Mouse (Mus musculus) bone marrow, adult 2 months (tissue): ENCODE data around the gene Mapkapk3. TPM values are rescaled to one million over a fixed set of nuclear protein-coding genes. Genes with fewer than 3 reads are reported as not detected.

ENCODE experiments used
- H3K27ac ChIP-seq: fragments of 200-500 bp; 2 replicates; pipeline ENCODE4 v1.5.1; 2012; ENCODE audit warnings: low read depth, mild to moderate bottlenecking, control low read depth, inconsistent platforms, low read length; ENCODE audit not compliant: control insufficient read depth, poor library complexity, insufficient read depth
- H3K4me1 ChIP-seq: fragments of 200-500 bp; 2 replicates; pipeline ENCODE4 v1.6.1; 2011; ENCODE audit warnings: low read length; ENCODE audit not compliant: control insufficient read depth, insufficient read depth
- H3K4me3 ChIP-seq: fragments of 200-500 bp; replicated peaks from 2 replicates; pipeline ENCODE3; 2011; ENCODE audit warnings: mild to moderate bottlenecking, low read depth, low read length, control low read depth; ENCODE audit not compliant: control insufficient read depth
- CTCF ChIP-seq: fragments of 200-500 bp; IDR thresholded peaks from 2 replicates; pipeline ENCODE4 v1.5.1; 2011; ENCODE audit warnings: low read length, control low read depth; ENCODE audit not compliant: control insufficient read depth, insufficient read depth
- POLR2A ChIP-seq: fragments of 200-500 bp; IDR thresholded peaks from 2 replicates; pipeline ENCODE4 v1.6.1; 2011; ENCODE audit warnings: low read depth, mild to moderate bottlenecking, control low read depth, low read length, borderline replicate concordance; ENCODE audit not compliant: control insufficient read depth
- WGBS: fragments of 180-500 bp; shearing (Covaris S2); methylation state at CpG from one replicate; pipeline ENCODE4 v1.1.7; 2018; 5-methylcytosine and 5-hydroxymethylcytosine counted together
- polyA plus RNA-seq: library from polyadenylated mRNA; stranded (reverse); fragments of >200 nt; gene quantifications from 2 replicates; pipeline ENCODE4 v1.2.4, GENCODE M21; 2011; ENCODE audit warnings: low replicate concordance; ENCODE audit not compliant: missing spikeins, insufficient read depth, insufficient read length

Mapkapk3 gene
- polyA plus RNA-seq, 1 experiment: 46.9 TPM

GRCm38 (mm10) chr9:107269772-107270171, 19.9 kb downstream of the Mapkapk3 start:
- TF ChIP-seq POLR2A: no peak
- TF ChIP-seq CTCF: no peak
- Histone ChIP-seq H3K4me1 (peaks cover 4% of the 10 kb centered on the region), H3K27ac (no peak overlapping the region), H3K4me3 (no peak overlapping the region)
- whole genome bisulfite sequencing: 63% methylated on average over 1 of the region's 1 CpGs

GRCm38 (mm10) chr9:107267721-107268402, 21.8 kb downstream of the Mapkapk3 start:
- no peak overlapping the region; the same call in 1 of the 2 replicates for H3K27ac ChIP-seq
- TF ChIP-seq CTCF (no peak), POLR2A (no peak)
- peaks cover 3% of the 10 kb centered on the region for H3K4me1 ChIP-seq
- no peak overlapping the region for H3K4me3 ChIP-seq
- 27% methylated on average over 4 of the region's 4 CpGs for WGBS

GRCm38 (mm10) chr9:107267028-107267427, 22.6 kb downstream of the Mapkapk3 start:
- 30% methylated on average over 1 of the region's 1 CpGs for WGBS
- no peak overlapping the region for H3K27ac ChIP-seq
- H3K4me1 ChIP-seq: peaks cover 1% of the 10 kb centered on the region
- TF ChIP-seq CTCF (no peak), POLR2A (no peak)
- no peak overlapping the region for H3K4me3 ChIP-seq

- no peak for TF ChIP-seq CTCF
- no peak for TF ChIP-seq POLR2A
- Histone ChIP-seq H3K4me3 (no peak overlapping the region), H3K4me1 (peaks cover 3% of the 10 kb centered on the region), H3K27ac (no peak overlapping the region)
- WGBS: 26% methylated on average over 3 of the region's 3 CpGs
Observed at GRCm38 (mm10) chr9:107264731-107265130, 24.9 kb downstream of the Mapkapk3 start.

GRCm38 (mm10) chr9:107263912-107264311, 25.8 kb downstream of the Mapkapk3 start:
- no peak overlapping the region for H3K4me3 ChIP-seq
- peaks cover 3% of the 10 kb centered on the region for H3K4me1 ChIP-seq
- TF ChIP-seq POLR2A: no peak
- H3K27ac ChIP-seq: no peak overlapping the region
- WGBS: 23% methylated on average over 5 of the region's 5 CpGs

- no peak for TF ChIP-seq CTCF
- TF ChIP-seq POLR2A: no peak
- Histone ChIP-seq H3K4me1 (peaks cover 3% of the 10 kb centered on the region), H3K4me3 (no peak overlapping the region), H3K27ac (no peak overlapping the region)
- WGBS: 75% methylated on average over 7 of the region's 7 CpGs
Observed at GRCm38 (mm10) chr9:107262375-107262774, 27.3 kb downstream of the Mapkapk3 start.

- Histone ChIP-seq H3K27ac (no peak overlapping the region), H3K4me1 (peaks cover 3% of the 10 kb centered on the region), H3K4me3 (no peak overlapping the region)
- WGBS: 66% methylated on average over 6 of the region's 6 CpGs
- no peak for TF ChIP-seq POLR2A
- no peak for TF ChIP-seq CTCF
Observed at GRCm38 (mm10) chr9:107261792-107262191, 27.9 kb downstream of the Mapkapk3 start.

GRCm38 (mm10) chr9:107260836-107261235, 28.8 kb downstream of the Mapkapk3 start:
- 15% methylated on average over 8 of the region's 8 CpGs for WGBS
- H3K4me3 ChIP-seq: no peak overlapping the region
- TF ChIP-seq POLR2A (no peak), CTCF (no peak)
- H3K27ac ChIP-seq: no peak overlapping the region
- H3K4me1 ChIP-seq: peaks cover 3% of the 10 kb centered on the region

- Histone ChIP-seq H3K4me3 (no peak overlapping the region), H3K27ac (no peak overlapping the region), H3K4me1 (peaks cover 3% of the 10 kb centered on the region)
- TF ChIP-seq CTCF (no peak), POLR2A (no peak)
- 69% methylated on average over 2 of the region's 2 CpGs for WGBS
Observed at GRCm38 (mm10) chr9:107260429-107260828, 29.2 kb downstream of the Mapkapk3 start.
